8 mouse cellular contexts compared by ENCODE assay signal in genomic region chr4:8005155-8005554, GRCm38 (mm10).
DNase-seq lines count a peak whose midpoint lies in the region; ATAC-seq lines count a peak whose summit lies in the region.

No protein-coding gene starts in this region.

- peak; percentile 15 for DNase-seq in adrenal gland, adult 2 months
- no peak for DNase-seq in adrenal gland, postnatal 25 days
- peak; percentile 18 for DNase-seq in urinary bladder, postnatal 14 days (ENCODE audit: low spot score)
- DNase-seq in urinary bladder, adult 2 months (ENCODE audit: low spot score): no peak
- peak; percentile 17 for DNase-seq in fibroblast of lung, adult 2 months (ENCODE audit: low read depth)
- DNase-seq in kidney, postnatal 4 days: peak; percentile 16 to 33
- peak; percentile 1 to 14 for DNase-seq in right cerebral cortex, postnatal 36 days (ENCODE audit: low spot score in 2 of 2)

- peak; percentile 68 for ATAC-seq in megakaryocyte progenitor cell, adult 5-6 weeks (replicated peaks; ENCODE audit: poor library complexity)

Comparison
In these comparisons a context has a peak if more than half of its experiments do, and no peak if none do; other contexts are left out.
1. DNase-seq: peak in adrenal gland, adult 2 months (single experiment), urinary bladder, postnatal 14 days (single experiment), fibroblast of lung, adult 2 months (single experiment), kidney, postnatal 4 days (2 of 2) and right cerebral cortex, postnatal 36 days (2 of 2); none in adrenal gland, postnatal 25 days (single experiment) and urinary bladder, adult 2 months (single experiment).